Mouse (Mus musculus) layer of hippocampus, adult 2 months (tissue): ENCODE measurements around the gene Emx1. TPM values are rescaled to one million over a fixed set of nuclear protein-coding genes. Genes with fewer than 3 reads are reported as not detected.
"Not testable (repeated sequence)": the region's sequence is repeated elsewhere in the genome, so short reads cannot be mapped to it uniquely, and the experiment has no call there.

ENCODE experiments used
- DNase-seq, 2 experiments: peaks; one replicate each; pipeline ENCODE4 v3.0.0; 2022; ENCODE audit warnings: low spot score in 2 of 2
- H3K27ac ChIP-seq: fragments of 200-600 bp; 2 replicates; pipeline ENCODE4 v1.8.1; 2022
- H3K4me3 ChIP-seq: fragments of 200-600 bp; 2 replicates; pipeline ENCODE4 v1.8.1; 2022; ENCODE audit warnings: mild to moderate bottlenecking
- CTCF ChIP-seq: fragments of 200-600 bp; conservative IDR thresholded peaks from 2 replicates; pipeline ENCODE4 v1.8.1; 2022; ENCODE audit warnings: antibody characterized with exemption, mild to moderate bottlenecking, moderate library complexity
- long read RNA-seq, 2 experiments: library from polyadenylated mRNA; stranded (forward); transcript quantifications; one replicate each; pipeline ENCODE4 v2.0.0; 2021; ENCODE audit warnings: borderline mapping rate in 2 of 2
- total RNA-seq, 2 experiments: library from RNA; stranded (reverse); gene quantifications; 2 replicates each; pipeline ENCODE4 v1.2.3; 2021

Gene Emx1
- 10 to 100 TPM; 15.9 to 20.2 TPM for total RNA-seq
- long read RNA-seq, experiment 1, partial matches to known transcripts = 0 of 8 reads
- long read RNA-seq, experiment 1, other reads (novel, unspliced or antisense) = 3 of 8 reads
- long read RNA-seq, experiment 2, partial matches to known transcripts = 0 of 4 reads
- long read RNA-seq, experiment 2, other reads (novel, unspliced or antisense) = 0 of 4 reads

GRCm38 (mm10) chr6:85187340-85188211 is at the start of gene Emx1:
TSS of gene Emx1 (plus strand) at chr6:85187438.
- H3K27ac ChIP-seq = peak within 1 kb of the TSS; percentile 85
- TF ChIP-seq CTCF = no peak
- DNase-seq = peak; percentile 65

GRCm38 (mm10) chr6:85139534-85139933 is 47.7 kb upstream of the Emx1 start:
- TF ChIP-seq CTCF = 0 out of 2 replicates have a peak, but pooled peaks have one; percentile 16
- Histone ChIP-seq H3K27ac (no peak overlapping the region), H3K4me3 (no peak overlapping the region)
- DNase-seq = no peak

More at GRCm38 (mm10) chr6:85187340-85188211, at the start of gene Emx1:
- peak within 1 kb of the TSS; percentile 74 for H3K4me3 ChIP-seq

DNA sequence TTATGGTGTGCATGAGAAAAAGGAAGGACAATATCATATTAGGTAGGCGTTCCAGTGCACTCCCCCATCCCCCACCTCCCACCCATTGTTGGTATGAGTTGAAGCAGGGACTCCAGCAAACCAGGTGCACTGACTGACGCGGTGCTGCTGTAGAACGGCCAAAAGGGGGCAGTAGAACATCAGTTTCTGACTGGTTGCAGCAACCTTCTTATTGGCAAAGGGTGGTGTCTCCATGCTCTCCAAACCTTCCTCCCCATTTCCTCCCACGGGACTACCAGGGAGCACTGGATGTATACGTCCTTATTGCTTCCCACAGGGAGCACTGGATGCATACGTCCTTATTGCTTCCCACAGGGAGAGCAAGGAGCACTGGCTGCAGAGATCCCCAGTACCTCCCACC is 46.2 kb upstream of the Emx1 start:
- H3K27ac ChIP-seq = not testable (repeated sequence)
- peak; percentile 38 to 45 for DNase-seq

DNA sequence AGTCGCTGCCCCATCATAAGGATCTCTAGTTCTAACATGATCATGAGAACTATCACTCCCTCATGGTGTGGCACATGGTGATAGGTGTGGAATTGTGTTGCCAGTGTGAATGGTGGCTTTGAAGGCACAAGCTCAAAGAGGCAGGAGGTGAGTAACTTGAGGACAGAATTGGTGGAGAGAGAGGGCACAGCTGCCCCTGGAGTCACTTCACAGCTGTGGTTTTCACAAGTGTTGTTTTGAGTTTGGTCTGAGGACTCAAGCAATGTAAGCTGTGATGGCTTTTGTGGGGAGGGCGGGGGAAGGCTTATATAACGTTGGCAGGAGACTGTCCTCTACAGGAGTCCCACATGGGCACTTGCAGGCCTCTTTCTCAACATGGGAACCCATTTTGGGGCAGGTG is 42.8 kb upstream of the Emx1 start:
- TF ChIP-seq CTCF = no peak
- H3K27ac ChIP-seq = no peak overlapping the region
- DNase-seq = no peak

More for the DNA sequence above, 46.2 kb upstream of the Emx1 start:
- TF ChIP-seq CTCF = peak; percentile 72
- H3K4me3 ChIP-seq = not testable (repeated sequence)

DNA sequence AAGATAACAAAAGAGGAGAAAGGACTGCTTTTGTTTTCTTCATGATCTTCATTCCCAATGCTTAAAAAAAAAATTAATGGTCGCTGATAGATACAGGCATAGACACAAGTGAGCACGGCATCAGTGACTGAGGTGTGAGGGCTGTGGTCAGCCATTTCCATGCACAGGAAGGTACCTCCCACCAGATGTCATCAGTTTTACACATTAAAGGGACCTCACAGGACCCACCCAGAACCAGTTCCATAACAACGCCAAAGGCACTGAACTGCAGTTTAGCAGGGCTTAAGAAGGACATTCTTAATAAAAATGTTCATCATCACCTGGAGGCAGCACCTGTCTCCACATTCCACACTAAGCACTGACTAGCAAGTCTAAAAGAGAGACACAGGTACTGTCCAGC is 39.6 kb upstream of the Emx1 start:
- DNase-seq = no peak
- Histone ChIP-seq H3K27ac (no peak overlapping the region), H3K4me3 (no peak overlapping the region)
- no peak for TF ChIP-seq CTCF

More for the DNA sequence above, 42.8 kb upstream of the Emx1 start:
- no peak overlapping the region for H3K4me3 ChIP-seq

DNA sequence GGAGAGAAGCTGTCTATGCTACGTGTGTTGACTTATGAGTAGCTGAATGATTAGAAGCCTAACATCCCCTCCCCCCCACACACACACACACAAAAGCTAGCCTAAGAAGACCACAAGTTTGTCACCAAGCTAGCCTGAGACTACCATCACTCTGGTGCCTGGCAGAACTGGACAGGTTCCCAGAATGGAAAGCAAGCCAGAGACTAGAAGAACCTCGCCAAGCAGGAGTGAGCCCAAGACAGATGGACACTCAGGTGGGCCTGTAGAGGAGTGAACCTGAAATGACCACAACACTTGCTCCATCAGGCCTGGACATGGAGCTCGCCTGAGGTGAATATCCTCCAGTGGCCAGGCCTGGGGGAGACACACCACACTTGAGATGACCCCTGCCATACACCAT is 36.9 kb upstream of the Emx1 start:
- TF ChIP-seq CTCF = no peak
- Histone ChIP-seq H3K4me3 (no peak overlapping the region), H3K27ac (no peak overlapping the region)
- DNase-seq = no peak

DNA sequence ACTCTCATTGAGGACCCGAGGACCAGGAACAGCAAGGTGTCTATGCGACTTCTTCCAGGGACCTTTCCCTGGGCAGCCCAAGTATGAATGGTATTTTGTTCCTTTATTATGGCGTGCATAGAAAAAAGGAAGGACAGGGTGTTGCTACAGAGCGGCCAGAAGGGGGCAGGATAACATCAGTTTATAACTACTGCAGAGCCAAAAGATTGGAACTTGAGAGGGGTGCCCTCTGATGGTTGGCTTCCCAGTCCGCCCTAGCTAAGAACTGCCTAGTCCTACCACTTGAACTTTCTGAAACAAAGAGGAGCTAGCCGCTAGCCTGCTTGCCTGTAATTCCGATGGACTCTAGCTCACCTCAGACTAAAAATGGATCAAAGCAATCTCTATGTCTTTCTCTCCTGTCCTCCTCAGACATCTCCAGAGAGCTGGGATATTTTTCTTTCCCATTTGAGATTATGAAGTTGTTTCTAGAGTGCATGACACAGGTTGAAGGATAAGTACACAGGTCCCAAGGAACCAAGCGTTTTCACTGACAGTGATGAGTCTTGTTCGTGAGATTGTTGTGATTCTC is 33.2 kb upstream of the Emx1 start:
- H3K4me3 ChIP-seq = no peak overlapping the region
- peak; percentile 74 to 86 for DNase-seq
- peak; percentile 92 for TF ChIP-seq CTCF
- H3K27ac ChIP-seq = no peak overlapping the region

DNA sequence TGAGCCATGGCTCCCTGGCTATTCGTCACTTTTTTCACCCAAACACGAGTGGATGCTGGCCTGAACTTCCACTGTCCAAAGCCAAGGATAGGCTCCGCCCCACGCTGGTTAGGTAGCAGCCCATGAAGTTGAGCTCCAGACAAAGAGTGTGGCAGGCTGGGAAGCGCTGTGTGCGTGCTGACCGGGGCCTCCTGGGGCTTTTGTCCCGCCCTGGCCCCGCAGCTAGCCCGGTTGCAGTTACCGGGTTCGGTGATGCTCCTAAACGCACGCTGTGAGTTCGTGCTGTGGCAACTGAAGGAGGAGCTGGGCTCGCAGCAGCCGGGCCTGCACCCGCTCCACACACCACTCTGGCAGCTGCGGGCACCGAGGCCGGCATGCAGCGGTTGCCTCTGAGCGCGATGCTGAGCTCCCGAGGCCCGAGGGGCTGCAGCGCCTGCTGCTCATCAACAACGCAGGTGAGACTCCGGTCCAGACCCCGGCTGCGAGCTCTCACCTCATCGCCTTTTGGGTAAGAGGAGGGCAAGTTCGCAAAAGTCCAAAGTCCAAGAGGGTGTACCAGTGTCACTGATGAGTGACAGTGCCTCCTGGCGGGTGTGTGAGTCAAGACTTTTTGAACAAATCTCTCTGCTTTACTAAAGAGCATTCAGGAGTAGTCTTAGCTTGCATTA is 32.2 kb upstream of the Emx1 start:
- TF ChIP-seq CTCF = peak; percentile 75
- peak overlapping the region; percentile 43 for H3K4me3 ChIP-seq
- no peak for DNase-seq

DNA sequence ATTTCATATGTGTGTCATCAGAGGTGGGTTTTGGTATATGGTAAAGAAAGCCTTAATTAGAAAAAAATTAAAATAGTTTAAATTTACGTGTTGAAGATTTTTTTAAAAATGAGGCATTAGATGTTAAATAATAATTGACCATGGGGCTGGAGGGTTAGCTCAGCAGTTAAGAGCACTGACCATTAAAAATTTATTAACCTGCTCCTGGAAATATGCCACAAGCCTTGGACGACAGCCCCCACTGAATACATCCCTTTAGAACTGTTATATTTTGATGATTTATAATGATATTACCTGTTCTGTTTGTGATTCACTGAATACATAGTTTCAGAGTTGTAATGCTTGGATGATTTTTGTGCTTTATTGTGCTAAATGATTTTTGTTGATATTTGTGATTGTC is 30.7 kb upstream of the Emx1 start:
- H3K27ac ChIP-seq, DNase-seq: not testable (repeated sequence)

More for the DNA sequence above, 32.2 kb upstream of the Emx1 start:
- no peak overlapping the region for H3K27ac ChIP-seq

DNA sequence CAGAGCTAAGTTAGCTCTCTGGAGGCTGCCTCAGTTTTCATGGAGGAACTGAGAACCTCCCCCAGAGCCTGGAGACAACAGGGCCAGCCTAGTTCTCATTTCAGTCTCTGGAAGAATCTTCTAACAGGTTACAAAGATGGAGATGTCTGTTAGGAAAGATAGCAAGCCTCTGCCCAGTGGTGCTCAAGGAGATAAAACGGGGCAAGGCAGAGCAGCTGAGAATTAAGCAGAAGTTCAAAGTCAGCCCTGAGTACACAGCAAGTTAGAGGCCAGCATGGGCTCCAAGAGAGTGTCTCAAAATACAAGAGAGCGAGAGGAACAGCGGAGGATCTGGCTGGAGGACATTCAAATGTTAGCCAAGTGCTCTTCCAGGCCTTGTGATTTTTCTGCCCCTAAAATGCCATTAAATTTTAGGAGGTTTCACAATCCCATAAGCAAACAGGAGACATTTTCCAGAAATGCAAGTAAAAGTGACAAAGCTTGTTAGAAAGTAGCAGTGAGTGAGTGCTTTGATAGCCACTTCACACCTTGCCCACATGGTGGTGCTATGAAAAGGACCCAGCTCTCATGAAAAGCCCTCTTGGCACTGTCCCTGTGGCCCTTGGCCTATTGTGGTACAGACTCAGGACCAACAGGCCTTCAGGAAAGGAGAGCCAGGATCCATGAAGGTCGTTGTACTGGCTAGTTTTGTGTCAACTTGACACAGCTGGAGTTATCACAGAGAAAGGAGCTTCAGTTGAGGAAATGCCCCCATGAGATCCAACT is 29.0 kb upstream of the Emx1 start:
- not testable (repeated sequence) for H3K4me3 ChIP-seq, DNase-seq, H3K27ac ChIP-seq
- peak; percentile 68 for TF ChIP-seq CTCF

More for the DNA sequence above, 30.7 kb upstream of the Emx1 start:
- not testable (repeated sequence) for H3K4me3 ChIP-seq

DNA sequence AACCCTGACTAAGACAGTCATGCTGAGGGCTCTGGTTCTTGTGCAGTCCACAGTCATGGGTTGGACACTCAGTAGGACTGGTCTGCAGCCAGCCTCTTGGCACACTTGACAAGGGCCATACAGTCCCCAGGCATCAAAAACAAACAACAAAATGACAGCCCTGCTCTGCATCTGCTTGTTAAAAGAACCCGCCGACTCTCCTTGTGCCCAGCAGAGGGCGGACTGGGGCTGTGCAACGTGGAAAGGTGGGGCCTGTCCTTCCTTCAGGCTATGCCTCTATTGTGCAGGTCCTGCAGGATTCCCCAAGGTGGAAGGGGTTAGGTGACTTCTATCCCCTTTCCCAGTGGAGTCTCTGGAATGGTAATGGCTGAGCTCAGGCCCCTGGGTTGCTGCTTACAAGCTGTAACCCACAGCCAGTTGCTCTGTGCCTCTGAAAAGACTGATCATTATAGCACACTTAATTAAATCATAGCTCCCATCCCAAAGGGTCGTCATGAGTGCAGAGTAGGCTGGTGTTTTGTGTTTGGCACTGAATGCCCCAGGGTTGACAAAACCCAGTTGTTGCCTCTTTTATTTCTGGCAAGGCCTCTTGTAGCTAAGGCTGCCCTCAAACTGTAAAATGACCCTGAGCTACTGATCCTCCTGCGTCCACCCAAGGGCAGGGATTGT is 28.0 kb upstream of the Emx1 start:
- TF ChIP-seq CTCF = peak; percentile 84
- not testable (repeated sequence) for H3K27ac ChIP-seq, H3K4me3 ChIP-seq
- DNase-seq = peak; percentile 44 to 71
